Mouse (Mus musculus) adipocyte (in vitro differentiated cells): Measurements from ENCODE around the gene Pla2g4f.

ENCODE experiments used
- DNase-seq: peaks from one replicate; pipeline ENCODE4 v3.0.0-alpha.2; 2016; ENCODE audit warnings: low spot score

Gene Pla2g4f

DNA sequence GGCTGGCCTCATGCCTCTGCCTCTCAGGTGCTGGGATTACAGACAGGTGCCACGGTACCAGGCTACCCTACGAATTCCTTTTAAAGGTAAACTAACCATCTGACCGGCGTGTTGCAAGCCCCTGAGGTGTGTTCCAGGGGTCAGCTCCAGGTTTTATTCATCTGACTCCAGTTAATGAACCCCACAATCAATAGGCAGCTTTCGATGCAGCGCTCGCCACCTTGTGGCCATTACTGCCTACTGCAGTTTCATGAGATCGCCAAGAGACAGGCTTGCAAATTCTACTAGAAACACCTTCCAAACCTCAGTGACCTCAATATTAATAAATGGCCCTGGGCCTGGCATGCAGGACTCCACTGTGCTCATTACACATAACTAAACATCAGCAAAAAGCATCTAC is 34.0 kb downstream of the Pla2g4f start:
- DNase-seq = peak; percentile 61

DNA sequence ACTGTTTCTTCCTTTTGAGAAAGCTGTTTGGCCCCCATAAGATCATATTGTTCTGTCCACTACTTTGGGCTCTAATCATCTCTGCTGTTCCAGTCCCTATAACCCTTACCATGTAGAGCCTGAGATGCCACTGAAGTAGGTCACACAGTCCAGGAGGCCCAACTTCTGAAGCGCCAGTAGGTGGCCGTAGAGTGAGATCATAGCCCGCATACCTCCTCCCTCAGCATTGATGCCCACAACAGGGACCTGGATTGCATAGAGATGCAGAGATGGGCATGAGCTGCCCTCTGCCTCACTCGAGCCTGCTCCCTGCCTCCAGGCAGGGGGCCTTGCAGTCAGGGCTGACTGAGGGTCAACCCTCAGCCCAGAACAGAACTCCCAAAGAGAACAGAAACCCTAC is 37.0 kb downstream of the Pla2g4f start:
- DNase-seq = no peak

DNA sequence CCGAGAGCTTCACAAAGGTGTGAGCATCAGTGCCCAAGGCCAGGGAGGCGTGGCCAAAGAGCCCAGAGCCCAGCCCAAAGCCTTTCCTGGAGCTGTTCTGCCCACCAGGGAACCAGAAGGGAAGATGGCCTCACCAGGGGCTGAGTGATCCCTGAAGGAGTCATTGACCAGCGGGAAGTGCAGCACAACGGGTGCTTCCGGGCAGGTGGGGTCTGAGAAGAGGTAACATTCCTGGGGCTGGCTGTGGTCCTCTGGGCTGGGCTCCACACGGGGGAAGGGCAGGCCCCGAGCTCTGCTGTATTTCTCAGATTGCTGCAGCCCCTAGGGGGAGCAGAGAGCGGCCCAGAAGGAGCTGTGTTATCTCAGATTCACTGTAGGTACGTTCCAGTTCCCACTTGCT is 45.3 kb downstream of the Pla2g4f start:
- DNase-seq = no peak

DNA sequence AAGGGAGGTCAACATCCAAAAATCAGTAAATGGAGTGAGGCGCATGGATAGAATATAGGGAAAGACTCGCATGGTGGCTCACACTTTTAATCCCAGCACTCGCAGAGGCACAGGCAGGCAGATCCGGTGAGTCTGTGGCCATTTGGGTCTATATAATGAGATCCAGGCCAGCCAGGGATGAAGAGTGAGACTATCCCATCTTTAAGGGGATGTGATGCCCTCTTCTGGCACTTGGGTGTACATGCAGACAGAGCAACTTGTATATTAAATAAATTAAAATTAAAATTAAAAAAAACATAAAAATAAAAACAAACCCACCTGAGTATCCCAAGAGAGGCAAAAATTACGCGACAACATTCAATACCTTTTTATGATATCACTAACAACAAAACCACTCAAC is 48.4 kb downstream of the Pla2g4f start:
- peak; percentile 19 for DNase-seq

DNA sequence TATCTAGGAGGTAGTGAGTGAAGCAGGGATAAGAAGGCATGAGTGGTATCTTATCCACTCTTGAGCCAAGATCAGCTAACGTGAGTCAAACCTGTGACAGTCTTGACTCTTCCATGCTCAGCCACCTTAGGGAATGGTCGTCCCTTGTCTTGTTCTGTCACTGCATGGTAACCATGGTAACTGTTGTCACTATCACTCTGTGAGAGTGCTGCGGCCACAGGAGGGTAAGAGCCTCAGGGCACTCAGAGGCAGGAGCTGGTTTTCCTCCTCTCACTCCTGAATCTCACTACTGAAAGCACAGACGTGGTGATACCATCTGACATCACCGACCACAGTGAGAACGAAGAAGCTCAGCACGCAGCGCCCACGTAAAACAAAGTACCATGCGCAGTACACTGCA is 49.1 kb downstream of the Pla2g4f start:
- DNase-seq = no peak

DNA sequence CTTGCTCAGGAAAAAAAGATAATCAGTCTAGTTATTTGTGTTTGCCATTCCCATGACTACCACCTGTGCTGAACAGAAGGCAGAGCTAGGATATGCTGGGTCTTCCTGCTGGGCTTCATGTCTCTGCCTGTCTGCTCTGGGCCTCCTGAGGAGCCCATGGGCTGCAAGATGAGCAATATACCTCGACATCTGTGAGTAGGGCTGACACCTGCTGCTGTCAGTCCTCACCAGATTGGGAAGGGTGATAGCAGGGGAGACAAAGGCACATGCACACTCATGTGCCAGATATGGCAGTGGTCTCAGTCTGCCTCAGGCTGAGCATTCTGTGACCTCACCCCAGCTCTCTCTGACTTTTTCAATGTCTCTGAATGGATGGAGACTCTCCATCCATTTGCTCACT is 51.1 kb downstream of the Pla2g4f start:
- no peak for DNase-seq

DNA sequence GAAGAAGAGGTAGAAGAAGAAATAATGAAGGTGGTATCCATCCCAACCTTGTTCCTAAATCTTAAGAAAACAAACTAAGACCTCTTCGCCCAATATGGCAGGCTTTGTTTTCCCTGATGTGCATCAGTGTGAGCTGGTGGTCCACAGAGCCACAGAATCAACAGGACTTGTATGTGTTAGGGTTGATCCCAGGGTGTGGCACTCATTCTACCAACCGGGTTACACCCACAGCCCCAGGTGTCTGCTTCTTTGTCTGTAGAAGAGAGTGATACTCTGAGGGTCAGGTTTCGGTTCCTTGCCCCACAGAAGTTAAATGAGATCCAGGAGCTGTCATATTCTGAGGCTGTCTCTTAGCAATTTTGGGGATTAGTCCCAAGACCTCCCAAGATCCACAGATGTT is 52.6 kb downstream of the Pla2g4f start:
- no peak for DNase-seq

DNA sequence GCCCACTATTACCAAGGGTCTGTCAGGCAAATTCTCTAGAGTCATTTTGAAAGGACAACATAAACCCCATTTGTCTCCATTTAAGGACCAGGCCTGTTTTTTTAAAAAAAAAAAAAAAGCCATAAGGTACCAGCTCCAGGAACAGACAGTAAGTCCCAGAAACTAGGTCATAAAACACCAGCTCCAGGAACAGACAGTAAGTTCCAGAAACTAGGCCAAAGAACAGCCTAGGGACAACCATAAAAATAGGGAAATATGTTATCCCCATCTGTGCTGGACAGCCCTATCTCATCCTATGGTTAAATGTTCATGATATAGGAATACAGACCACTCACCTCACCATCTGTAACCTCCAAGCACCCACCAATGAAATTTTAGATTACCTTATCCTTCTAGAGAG is 57.7 kb downstream of the Pla2g4f start:
- DNase-seq = no peak

DNA sequence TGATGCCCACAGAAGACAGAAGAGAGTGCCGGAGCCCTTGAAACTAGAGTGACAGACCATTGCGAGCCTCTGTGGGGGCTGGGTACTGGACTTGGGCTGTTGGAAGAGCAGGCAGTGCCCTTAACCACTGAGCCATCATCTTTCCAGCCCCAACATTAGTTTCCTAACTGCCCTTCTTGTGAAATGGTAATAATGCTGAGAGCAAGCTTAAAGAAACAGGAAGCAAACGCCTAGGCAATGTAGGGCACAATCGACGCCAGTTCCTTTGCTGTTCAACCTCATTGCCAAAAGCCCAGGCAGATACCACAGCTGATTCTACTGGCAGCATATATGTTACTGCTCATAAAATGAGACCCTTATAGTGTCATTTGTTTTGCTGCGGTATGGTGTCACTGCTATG is 61.3 kb downstream of the Pla2g4f start:
- no peak for DNase-seq
